Mouse (Mus musculus) adipocyte (in vitro differentiated cells): ENCODE measurements around the gene Stard13.

Experiments
- DNase-seq: peaks from one replicate; pipeline ENCODE4 v3.0.0-alpha.2; 2016; ENCODE audit warnings: low spot score

Gene Stard13

DNA sequence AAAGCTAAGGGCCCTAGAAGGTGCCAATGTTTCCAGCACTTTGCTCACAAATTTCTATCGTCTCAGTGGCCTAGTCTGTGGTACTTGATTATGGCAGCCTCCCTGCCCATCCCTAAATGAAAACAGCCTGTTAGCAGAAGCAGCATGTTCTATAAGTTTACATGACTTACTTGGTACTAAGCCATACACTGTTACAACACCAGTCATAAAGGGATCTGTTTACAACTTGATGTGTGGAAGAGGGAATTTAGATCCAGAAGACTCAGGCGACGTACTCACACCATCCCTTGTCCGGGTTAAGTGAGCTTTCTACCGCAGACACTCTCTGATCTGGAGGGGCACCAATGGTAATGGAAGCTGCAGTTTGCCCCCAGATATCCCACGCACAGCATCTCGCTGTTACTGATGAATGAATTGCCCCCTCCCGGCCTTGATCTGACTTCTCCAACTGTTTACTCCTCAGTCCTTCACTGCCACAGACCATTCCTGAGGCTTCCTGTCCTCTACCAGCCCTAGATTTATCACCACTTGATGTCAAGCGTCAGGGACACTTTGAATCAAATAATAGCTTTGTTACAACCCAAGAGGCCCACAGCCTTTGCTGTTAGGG is 53.4 kb downstream of the Stard13 start:
- no peak for DNase-seq

DNA sequence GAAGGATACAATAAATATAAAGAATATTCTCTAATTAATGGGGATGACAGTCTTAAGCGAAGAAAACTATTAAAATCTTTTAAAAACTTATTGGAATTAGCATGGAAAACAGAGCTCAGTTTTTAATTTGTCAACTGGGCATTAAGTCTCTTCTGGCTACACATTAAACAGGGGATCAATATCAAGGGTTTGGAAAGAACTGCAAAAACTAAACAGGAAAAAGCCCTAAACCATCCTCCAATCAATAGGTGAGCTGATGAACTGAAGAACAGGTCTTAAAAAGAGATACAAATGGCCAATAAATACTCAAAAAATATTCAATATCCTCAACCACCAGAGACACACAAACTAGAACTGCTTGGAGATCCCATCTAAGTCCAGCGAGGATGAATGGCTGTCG is 56.5 kb downstream of the Stard13 start:
- DNase-seq: no peak

GRCm38 (mm10) chr5:151175897-151176313 is 57.7 kb downstream of the Stard13 start:
- no peak for DNase-seq

DNA sequence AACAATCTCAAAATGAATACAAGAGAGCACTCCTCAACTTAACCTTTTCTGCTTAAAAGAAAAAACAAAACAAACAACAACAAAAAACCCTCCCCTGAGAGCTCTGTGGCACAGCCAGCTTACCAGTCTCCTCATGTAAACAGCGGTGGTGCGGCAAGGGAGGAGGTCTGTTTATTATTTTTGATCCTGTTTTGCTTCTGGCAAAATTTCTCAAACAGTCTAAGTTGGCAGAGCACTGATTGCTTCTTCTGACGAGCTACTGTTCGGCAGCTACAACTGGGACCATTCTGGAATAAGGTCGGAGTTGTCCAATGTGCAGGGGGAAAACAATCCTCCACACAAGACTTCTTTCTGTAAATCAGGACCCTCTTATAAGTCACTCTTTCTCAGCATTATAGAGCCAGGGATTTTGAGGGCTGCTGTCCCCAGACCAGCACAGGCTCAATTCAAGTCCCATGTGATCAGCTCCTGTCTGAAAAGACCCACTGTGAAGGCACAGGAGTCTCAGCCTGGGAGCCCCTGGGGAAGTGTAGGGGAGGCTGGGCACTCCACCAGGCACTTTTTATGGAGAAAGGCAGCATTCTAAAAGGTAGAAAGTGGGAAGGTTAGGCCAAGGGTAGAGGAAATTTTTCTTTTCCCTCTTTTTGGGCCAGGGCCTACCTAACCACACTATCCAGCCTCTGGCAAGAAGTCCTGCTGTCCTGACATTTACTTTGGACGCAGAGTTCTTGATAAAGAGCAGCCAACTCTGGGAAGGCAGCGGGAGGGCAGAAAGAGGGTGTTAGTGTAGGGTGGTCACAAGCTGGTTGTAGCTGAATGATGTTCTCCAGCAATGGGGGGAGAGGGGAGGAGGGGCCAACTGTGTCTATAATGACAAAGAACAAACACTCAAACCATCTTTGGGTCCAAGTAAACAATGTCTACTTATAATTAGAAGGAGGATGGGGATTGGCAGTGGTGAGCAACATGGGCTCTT is 58.9 kb downstream of the Stard13 start:
- peak; percentile 80 for DNase-seq

DNA sequence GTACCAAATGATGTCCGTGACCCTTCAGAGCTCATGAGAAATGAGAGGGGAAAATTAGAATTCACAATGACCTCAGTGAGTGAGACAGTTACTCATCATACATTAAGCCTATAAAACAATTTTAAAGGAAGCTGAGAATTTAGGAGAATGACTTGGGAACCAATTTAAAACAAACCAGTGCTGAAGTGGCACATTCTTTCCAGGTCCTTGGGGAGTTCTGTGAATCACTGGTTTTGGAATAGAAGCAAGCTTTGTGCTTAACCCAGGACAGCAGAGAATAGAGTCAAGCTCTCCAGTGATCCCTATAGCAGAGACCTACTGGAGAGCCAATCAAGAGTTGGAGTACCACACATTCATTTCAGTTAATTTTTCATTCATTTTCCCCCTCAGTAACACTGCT is 59.9 kb downstream of the Stard13 start:
- peak; percentile 80 for DNase-seq

GRCm38 (mm10) chr5:151170168-151170750 is 63.4 kb downstream of the Stard13 start:
- DNase-seq: peak; percentile 63

DNA sequence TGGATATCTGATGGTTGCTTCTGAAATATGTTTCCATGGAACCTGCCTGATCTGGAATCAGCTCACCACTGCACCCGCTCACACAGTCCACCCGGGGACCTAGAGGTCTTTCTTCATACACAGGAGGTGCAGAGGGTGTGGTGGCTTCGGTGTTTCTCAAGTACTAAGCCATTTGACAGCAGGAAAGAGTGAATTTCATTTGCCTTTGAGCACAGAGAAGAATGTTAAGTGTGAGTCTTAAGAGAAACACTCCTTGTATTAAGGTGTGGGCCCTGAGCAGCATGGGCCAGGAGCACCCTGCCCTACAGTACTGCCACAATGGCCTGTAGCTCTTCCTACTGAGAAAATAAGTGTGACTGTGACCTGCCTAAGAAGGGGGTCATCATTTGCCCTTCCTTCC is 65.4 kb downstream of the Stard13 start:
- no peak for DNase-seq

DNA sequence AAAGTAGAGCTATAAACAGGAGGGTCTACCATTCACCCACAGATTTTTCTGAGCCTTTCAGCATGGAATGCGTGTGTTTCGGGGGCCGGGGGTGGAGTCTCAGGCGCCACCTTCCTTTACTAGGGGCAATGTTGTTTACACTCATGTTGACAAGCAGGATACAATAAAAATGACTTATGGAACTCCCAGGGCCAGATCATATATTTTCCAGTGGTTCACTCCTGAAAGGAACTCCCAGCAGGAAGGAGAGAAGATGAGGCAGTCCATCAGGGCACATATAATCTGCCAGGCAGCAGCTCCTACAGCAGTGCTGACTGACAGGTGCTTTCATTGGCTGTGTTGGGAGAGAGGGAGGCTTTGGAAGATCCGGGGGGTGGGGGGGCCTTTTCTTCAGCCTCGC is 66.0 kb downstream of the Stard13 start:
- no peak for DNase-seq

GRCm38 (mm10) chr5:151166266-151166665 is 67.4 kb downstream of the Stard13 start:
- DNase-seq: peak; percentile 89

DNA sequence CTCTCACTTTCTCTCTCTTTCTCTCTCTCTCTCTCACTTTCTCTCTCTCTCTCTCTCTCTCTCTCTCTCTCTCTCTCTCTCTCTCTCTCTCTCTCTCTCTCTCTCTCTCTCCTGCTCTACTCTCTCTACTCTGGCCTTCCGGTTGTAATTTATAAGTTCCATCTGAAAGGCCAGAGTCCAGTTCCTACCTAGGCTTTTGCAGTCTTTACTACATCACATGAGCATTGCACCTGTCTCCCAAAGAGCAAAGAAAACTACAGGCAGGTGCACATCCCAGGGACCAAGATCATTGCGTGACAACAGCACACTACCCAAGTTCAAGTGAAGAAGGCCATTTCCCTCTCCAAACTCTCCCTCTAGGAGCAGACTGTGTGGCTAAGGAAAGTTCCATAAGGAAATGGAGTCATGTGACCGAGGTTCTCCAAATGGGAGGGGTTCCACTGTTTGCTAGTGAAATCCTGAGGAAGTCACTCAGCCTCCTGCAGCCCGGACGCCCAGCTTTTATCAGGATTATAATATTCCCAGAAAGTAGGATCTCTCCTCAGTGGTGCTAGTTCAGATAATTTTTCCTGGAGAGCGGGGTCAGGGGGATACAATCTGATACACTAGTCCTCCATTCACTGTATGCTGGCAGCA is 68.1 kb downstream of the Stard13 start:
- no peak for DNase-seq

DNA sequence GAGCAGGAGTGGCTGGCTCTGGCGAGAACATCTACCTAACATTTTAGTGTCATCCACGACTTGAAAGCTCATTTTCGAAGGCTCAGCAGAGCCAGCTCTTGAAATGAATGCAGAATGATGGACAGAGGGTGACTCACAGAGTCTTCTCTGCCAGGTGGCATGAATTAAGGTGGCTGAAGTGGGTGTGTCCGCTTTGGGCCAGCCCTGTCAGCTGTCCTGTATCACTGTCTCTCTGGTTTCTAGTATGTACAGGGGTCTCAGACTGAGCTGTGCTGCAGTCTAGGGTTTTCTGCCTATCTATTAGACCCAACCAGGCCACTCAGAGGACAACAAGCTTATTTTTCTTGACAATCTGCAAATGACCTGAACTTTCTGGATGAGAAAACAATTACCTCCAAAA is 68.8 kb downstream of the Stard13 start:
- no peak for DNase-seq

DNA sequence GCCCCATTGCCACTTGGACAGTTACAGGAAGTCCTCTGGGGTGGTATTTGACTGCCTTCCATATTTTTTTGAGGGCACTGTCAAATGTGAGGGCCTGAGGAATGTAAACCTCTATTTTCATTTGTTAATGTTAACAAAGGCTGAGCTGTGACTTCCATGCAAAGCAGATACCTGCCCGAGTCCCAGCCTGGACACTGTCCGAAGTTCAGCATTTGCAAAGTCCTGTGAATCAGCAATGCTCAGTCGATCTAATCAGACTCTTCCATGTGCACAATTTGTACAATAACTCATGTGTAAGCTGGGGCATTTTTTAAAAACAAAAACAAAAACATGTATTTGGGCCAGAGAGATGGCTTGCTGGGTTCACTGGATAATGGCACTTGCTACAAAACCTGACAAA is 71.0 kb downstream of the Stard13 start:
- no peak for DNase-seq

GRCm38 (mm10) chr5:151155247-151155646 is 78.4 kb downstream of the Stard13 start:
- DNase-seq: no peak

DNA sequence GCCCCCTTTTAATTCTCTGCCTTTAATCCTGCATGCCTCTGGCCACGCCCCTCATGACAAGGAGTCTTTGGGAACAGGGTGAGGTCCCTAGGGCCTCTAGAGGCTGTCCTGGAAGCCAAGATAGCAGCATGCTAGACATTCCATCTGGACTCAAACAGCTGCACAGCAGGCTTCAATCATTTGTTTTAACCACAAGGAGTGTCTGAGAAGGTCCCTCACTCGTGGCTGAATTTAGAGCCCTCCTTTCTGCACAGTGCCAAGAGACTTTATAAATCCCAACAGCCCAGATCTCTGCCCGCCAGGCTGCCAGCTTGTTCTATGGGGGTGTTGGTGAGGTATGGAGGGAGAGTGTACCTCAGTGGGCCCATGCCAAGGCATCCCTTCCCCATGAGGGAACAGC is 78.9 kb downstream of the Stard13 start:
- peak; percentile 49 for DNase-seq

- no peak for DNase-seq
Measured at GRCm38 (mm10) chr5:151154030-151154429, 79.6 kb downstream of the Stard13 start.

DNA sequence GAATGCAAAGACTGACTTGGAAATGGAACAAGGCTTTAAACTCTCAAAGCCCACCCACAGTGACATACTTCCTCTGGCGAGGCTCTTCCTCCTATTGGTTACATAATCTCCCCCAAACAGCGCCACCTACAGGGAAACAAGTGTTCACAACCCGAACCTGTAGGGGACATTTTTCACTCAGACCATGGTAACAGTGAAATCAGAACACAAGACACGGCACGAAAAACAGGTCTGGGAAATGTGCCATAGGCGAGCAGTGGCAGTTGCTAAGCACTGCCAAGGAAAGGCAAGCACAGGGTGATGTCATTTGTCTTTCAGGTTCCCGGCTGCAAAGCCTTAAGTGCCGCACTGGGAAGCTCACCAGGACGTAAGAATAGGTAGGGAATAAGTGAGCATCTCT is 82.1 kb downstream of the Stard13 start:
- peak; percentile 78 for DNase-seq

- DNase-seq: no peak
Measured at GRCm38 (mm10) chr5:151149509-151149908, 84.1 kb downstream of the Stard13 start.

GRCm38 (mm10) chr5:151148079-151148478 is 85.6 kb downstream of the Stard13 start:
- DNase-seq: no peak

DNA sequence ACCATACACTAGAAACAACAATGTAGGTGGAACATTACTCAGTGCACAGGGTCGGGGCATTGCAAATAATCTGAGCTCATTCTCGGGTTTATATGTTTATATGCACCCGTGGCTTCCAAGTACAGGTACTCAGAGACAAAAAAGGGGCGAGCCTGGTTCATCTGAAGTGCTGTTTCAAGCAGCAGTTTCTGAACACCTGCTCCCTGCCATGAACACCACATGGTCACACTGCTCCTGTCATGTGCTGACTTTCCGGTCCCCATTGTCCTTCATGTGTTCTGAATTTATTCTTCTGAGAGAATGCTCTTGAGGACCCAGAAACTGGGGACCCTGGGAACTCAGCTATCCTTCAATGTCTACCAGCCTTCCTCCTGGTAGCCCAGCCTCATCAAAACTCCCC is 87.8 kb downstream of the Stard13 start:
- DNase-seq: no peak

DNA sequence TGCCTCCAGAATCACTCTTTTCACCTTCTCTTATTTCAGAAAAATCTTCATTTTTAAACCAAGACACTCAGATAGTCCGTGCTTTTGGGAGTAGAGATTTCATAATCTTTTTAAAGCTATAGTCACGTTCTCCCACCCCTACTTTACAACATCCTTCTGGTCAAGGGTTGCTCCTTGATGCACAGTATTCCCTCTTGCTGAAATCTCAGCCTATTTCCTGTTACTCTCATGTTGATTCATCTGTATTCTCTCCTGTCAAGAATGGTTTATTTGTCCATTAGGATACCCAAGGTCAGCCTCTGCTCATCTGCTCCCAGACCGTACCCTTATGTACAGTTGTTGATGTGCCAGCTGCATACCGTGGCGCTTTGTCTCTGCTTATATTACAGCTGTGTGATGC is 89.7 kb downstream of the Stard13 start:
- no peak for DNase-seq

GRCm38 (mm10) chr5:151142671-151143601 is 90.7 kb downstream of the Stard13 start:
- DNase-seq: peak; percentile 86
